Mouse (Mus musculus) testis, postnatal 14 days (tissue): ENCODE data around the gene Slc25a45.
A peak's percentile ranks its signal among the peaks of the same experiment; 100 is the strongest.

Experiments
- DNase-seq: peaks from one replicate; pipeline ENCODE4 v3.0.0; 2021; ENCODE audit warnings: low spot score

The Slc25a45 gene

GRCm38 (mm10) chr19:5929634-5930596 lies 52.3 kb downstream of the Slc25a45 start:
- DNase-seq = no peak

GRCm38 (mm10) chr19:5935266-5935665 lies 57.7 kb downstream of the Slc25a45 start:
- DNase-seq = peak; percentile 63
